Comparison of ENCODE assay signal across 8 mouse cellular contexts in the genomic region with DNA sequence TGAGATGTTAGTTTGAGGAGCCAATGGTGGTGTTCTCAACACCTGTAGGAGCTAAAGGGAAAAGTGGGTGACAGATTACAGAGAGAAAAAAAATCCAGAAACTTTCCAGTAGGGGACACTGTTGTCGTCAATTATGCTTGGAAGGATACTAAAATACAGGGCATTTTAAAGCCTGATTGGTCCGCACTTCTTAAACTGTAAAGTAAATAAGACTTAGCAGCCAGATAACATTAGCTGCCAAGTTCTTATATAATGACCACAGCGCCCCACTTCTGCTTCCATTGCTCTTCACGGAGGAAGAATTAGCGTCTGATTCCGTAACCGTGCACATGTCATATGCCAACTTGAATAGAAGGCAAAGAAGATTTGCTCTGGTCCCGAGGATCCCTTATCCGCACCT. TPM values are rescaled to one million over a fixed set of nuclear protein-coding genes. Genes with fewer than 3 reads are reported as not detected.
A peak's percentile ranks its signal among the peaks of the same experiment; 100 is the strongest.
DNase-seq lines count a peak whose midpoint lies in the region; ATAC-seq and TF ChIP-seq lines count a peak whose summit lies in the region.

No protein-coding gene starts in this region.

- TF ChIP-seq CTCF in gastrocnemius, adult 2 months (IDR thresholded peaks at IDR 0.05): peak; percentile 63

- H3K4me2 ChIP-seq in forebrain, embryonic 11.5 days (ENCODE audit: low read depth, low read length, severe bottlenecking): peak overlapping the region; percentile 74
- peak overlapping the region; percentile 66 for H3K4me2 ChIP-seq in intestine, embryonic 14.5 days (ENCODE audit: low read length)
- H3K4me2 ChIP-seq in lung, embryonic 16.5 days (ENCODE audit: low read depth, low read length): peak overlapping the region; percentile 92

- no peaks in the 10 kb centered on the region for H3K9me3 ChIP-seq in forebrain, embryonic 11.5 days (ENCODE audit: control insufficient read depth, low read length)
- H3K9me3 ChIP-seq in intestine, embryonic 14.5 days (ENCODE audit: control insufficient read depth, low read length): no peaks in the 10 kb centered on the region
- H3K9me3 ChIP-seq in lung, embryonic 16.5 days (ENCODE audit: control insufficient read depth, low read length): no peaks in the 10 kb centered on the region

- H3K9ac ChIP-seq in forebrain, embryonic 11.5 days (ENCODE audit: low read length): no peak overlapping the region
- no peak overlapping the region for H3K9ac ChIP-seq in intestine, embryonic 14.5 days (ENCODE audit: low read length)
- H3K9ac ChIP-seq in lung, embryonic 16.5 days (ENCODE audit: low read length): peak overlapping the region; percentile 75

- H3K27me3 ChIP-seq in forebrain, embryonic 11.5 days (ENCODE audit: control insufficient read depth, insufficient read depth, low read length): peaks cover 13% of the 10 kb centered on the region
- no peaks in the 10 kb centered on the region for H3K27me3 ChIP-seq in intestine, embryonic 14.5 days (replicated peaks; ENCODE audit: control insufficient read depth, insufficient read depth, low read length)
- H3K27me3 ChIP-seq in lung, embryonic 16.5 days (ENCODE audit: control insufficient read depth, insufficient read depth, low read depth, low read length): no peaks in the 10 kb centered on the region

- H3K4me1 ChIP-seq in forebrain, embryonic 11.5 days (replicated peaks; ENCODE audit: control insufficient read depth, insufficient read depth, low read length): peaks cover 15% of the 10 kb centered on the region; the same call in 1 of the 2 replicates
- H3K4me1 ChIP-seq in intestine, embryonic 14.5 days (replicated peaks; ENCODE audit: control insufficient read depth, insufficient read depth, low read length): peaks cover 27% of the 10 kb centered on the region
- peaks cover 38% of the 10 kb centered on the region for H3K4me1 ChIP-seq in lung, embryonic 16.5 days (replicated peaks; ENCODE audit: control insufficient read depth, insufficient read depth, low read length)

- WGBS in forebrain, embryonic 11.5 days: 23% methylated on average over 9 of the region's 9 CpGs
- WGBS in intestine, embryonic 14.5 days: 19% methylated on average over 9 of the region's 9 CpGs
- WGBS in lung, embryonic 16.5 days: 8% methylated on average over 9 of the region's 9 CpGs

- no peak for DNase-seq in gastrocnemius, adult 2 months
- DNase-seq in gastrocnemius, postnatal 36 days: no peak
- DNase-seq in forebrain, embryonic 11.5 days (ENCODE audit: low spot score): no peak
- no peak for DNase-seq in intestine, embryonic 14.5 days (ENCODE audit: low spot score)
- peak; percentile 41 for DNase-seq in skeletal muscle tissue, adult 2 months (ENCODE audit: low read depth, low spot score)
- DNase-seq in spleen, adult 18-20 months: no peak
- DNase-seq in adrenal gland, adult 8-10 months: no peak

- ATAC-seq in forebrain, embryonic 11.5 days (replicated peaks; ENCODE audit: low FRiP score): no peak
- no peak for ATAC-seq in intestine, embryonic 14.5 days (replicated peaks; ENCODE audit: low FRiP score, low TSS enrichment, low read depth)
- peak; percentile 51 for ATAC-seq in lung, embryonic 16.5 days (ENCODE audit: low read depth)

- intact Hi-C loops in gastrocnemius, adult 2 months (cut with DNase I): loop anchor here (5.0 kb wide), 2 partner anchors 78 to 122 kb away; no protein-coding TSS in a partner anchor
- intact Hi-C loops in gastrocnemius, postnatal 36 days (cut with DNase I): loop anchor here (10.0 kb wide), 1 partner anchor 160 kb away; no protein-coding TSS in a partner anchor

- no peaks in the 10 kb centered on the region for H3K36me3 ChIP-seq in forebrain, embryonic 11.5 days (ENCODE audit: control insufficient read depth, insufficient read depth, low read length)
- no peaks in the 10 kb centered on the region for H3K36me3 ChIP-seq in intestine, embryonic 14.5 days (ENCODE audit: control insufficient read depth, insufficient read depth, low read length)
- no peaks in the 10 kb centered on the region for H3K36me3 ChIP-seq in lung, embryonic 16.5 days (ENCODE audit: control insufficient read depth, insufficient read depth, low read length)

- no peak overlapping the region; the same call in 1 of the 2 replicates for H3K27ac ChIP-seq in gastrocnemius, adult 2 months
- no peak overlapping the region for H3K27ac ChIP-seq in forebrain, embryonic 11.5 days (ENCODE audit: low read depth, low read length)
- no peak overlapping the region for H3K27ac ChIP-seq in intestine, embryonic 14.5 days (ENCODE audit: low read depth)
- H3K27ac ChIP-seq in lung, embryonic 16.5 days (ENCODE audit: low read length): peak overlapping the region; percentile 61

- peak overlapping the region; percentile 68 for H3K4me3 ChIP-seq in gastrocnemius, adult 2 months
- H3K4me3 ChIP-seq in forebrain, embryonic 11.5 days (ENCODE audit: low read depth, low read length): peak overlapping the region; percentile 33; the same call in 1 of the 2 replicates
- peak overlapping the region; percentile 55 for H3K4me3 ChIP-seq in intestine, embryonic 14.5 days (ENCODE audit: low read depth, low read length)
- peak overlapping the region; percentile 59 for H3K4me3 ChIP-seq in lung, embryonic 16.5 days (ENCODE audit: low read length)

RNA-seq across cellular contexts. Expression of a gene that starts 0.7 kb away (rescaled TPM):
- total RNA-seq in gastrocnemius, adult 2 months (2021): 1 to 10 TPM; 1.5 to 2.0 TPM
- under 1 TPM; 0.46 to 0.91 TPM for total RNA-seq in gastrocnemius, postnatal 36 days (2021)
- 1.8 and 2.5 TPM in 2 replicates for polyA plus RNA-seq in forebrain, embryonic 11.5 days (2014; fragmentation: Nextera tagmentation; extraction: Ambion mirVana)
- 23.8 and 24.8 TPM in 2 replicates for polyA plus RNA-seq in intestine, embryonic 14.5 days (2014; fragmentation: Nextera tagmentation; extraction: Ambion mirVana)
- 10.7 and 11.4 TPM in 2 replicates for polyA plus RNA-seq in lung, embryonic 16.5 days (2015; fragmentation: Nextera tagmentation; extraction: Ambion mirVana)
- total RNA-seq in adrenal gland, adult 8-10 months (2022): 10 to 100 TPM; 31.3 to 67.6 (median 48.9) TPM

Comparison
In these comparisons a context has a peak if more than half of its experiments do, and no peak if none do; other contexts are left out.
1. RNA of a gene that starts 0.7 kb away (total RNA-seq): 31.3 to 67.6 TPM in adrenal gland, adult 8-10 months; 1.5 to 2.0 TPM in gastrocnemius, adult 2 months and 0.46 to 0.91 TPM in gastrocnemius, postnatal 36 days; every median in the first group is over 10 times any median in the second.
2. Peak in every context shown above with its lines, with median percentiles within 50 percentile points of each other: H3K4me3 ChIP-seq and H3K4me2 ChIP-seq.